Mouse (Mus musculus): ENCODE results near the gene Dmbt1. TPM values are rescaled to one million over a fixed set of nuclear protein-coding genes. Genes with fewer than 3 reads are reported as not detected.
A peak's percentile ranks its signal among the peaks of the same experiment; 100 is the strongest.
"Not testable (repeated sequence)": the region's sequence is repeated elsewhere in the genome, so short reads cannot be mapped to it uniquely, and the experiment has no call there.

Dmbt1 gene
- polyA plus RNA-seq, 1 experiment from 2014 or later = not detected

- H3K9me3 ChIP-seq (replicated peaks) = no peaks in the 10 kb centered on the region
Observed at GRCm38 (mm10) chr7:131062541-131062940, 30.7 kb downstream of the Dmbt1 start.

GRCm38 (mm10) chr7:131068191-131068590 lies 36.3 kb downstream of the Dmbt1 start:
- not testable (repeated sequence) for H3K27me3 ChIP-seq (ENCODE audit: low read depth, poor library complexity, severe bottlenecking); H3K9me3 ChIP-seq (replicated peaks); H3K4me1 ChIP-seq; H3K4me3 ChIP-seq; H3K36me3 ChIP-seq; H3K27ac ChIP-seq (replicated peaks)
- WGBS = 10% methylated on average over 1 of the region's 1 CpGs
- peak; percentile 12 for DNase-seq (ENCODE audit: low spot score)

More at GRCm38 (mm10) chr7:131062541-131062940, 30.7 kb downstream of the Dmbt1 start:
- H3K27me3 ChIP-seq (ENCODE audit: low read depth, poor library complexity, severe bottlenecking) = no peaks in the 10 kb centered on the region
- no peaks in the 10 kb centered on the region for H3K4me1 ChIP-seq
- H3K4me3 ChIP-seq = no peak overlapping the region
- no peaks in the 10 kb centered on the region for H3K36me3 ChIP-seq
- DNase-seq (ENCODE audit: low spot score) = no peak
- WGBS = 83% methylated on average over 2 of the region's 2 CpGs
- no peak overlapping the region for H3K27ac ChIP-seq (replicated peaks)

DNA sequence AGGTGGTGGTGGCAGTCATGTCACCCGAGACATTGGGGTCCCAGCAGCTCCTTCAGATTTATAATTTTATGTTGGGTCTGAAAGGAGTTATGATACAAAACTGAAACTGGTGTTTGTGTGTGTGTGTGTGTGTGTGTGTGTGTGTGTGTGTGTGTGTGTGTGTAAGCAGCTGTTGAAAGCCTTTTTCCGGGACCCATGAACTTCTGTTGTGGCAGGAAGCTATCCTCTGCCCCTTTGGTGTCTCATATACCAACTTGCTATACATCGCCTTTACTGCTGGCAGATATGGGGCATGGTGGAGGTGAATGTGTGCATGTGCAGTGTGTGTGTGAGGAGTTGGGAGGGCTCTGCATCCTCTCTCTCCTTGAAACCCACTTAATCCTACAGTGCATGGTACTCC lies 41.6 kb downstream of the Dmbt1 start:
- not testable (repeated sequence) for H3K27ac ChIP-seq (replicated peaks); H3K36me3 ChIP-seq; DNase-seq (ENCODE audit: low spot score); H3K27me3 ChIP-seq (ENCODE audit: low read depth, poor library complexity, severe bottlenecking); H3K4me1 ChIP-seq; H3K9me3 ChIP-seq (replicated peaks); H3K4me3 ChIP-seq
- WGBS = 91% methylated on average over 3 of the region's 3 CpGs

GRCm38 (mm10) chr7:131074098-131074497 lies 42.2 kb downstream of the Dmbt1 start:
- not testable (repeated sequence) for H3K4me1 ChIP-seq; H3K36me3 ChIP-seq; H3K9me3 ChIP-seq (replicated peaks); H3K4me3 ChIP-seq; H3K27ac ChIP-seq (replicated peaks); H3K27me3 ChIP-seq (ENCODE audit: low read depth, poor library complexity, severe bottlenecking); DNase-seq (ENCODE audit: low spot score)
- 84% methylated on average over 6 of the region's 6 CpGs for WGBS

DNA sequence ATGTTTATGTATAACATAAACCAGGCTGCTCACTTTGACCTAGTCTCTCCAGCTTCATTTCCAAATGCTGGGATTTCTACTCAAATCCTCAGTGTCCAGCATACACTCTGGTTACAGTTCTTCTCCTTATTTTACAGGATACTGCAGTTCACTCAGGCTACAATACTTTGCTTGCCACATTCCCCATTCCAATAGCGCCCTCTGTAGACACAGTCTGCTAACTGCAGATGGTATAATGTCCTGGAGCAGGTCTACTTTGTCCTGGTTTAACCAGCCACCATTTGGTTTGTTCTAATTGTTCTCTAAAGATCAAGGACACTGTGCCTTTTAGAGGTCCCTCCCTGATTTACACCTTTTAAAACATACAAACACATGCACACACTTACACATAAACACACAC lies 44.1 kb downstream of the Dmbt1 start:
- peak; percentile 13 for DNase-seq (ENCODE audit: low spot score)
- 3% methylated on average over 1 of the region's 1 CpGs for WGBS

DNA sequence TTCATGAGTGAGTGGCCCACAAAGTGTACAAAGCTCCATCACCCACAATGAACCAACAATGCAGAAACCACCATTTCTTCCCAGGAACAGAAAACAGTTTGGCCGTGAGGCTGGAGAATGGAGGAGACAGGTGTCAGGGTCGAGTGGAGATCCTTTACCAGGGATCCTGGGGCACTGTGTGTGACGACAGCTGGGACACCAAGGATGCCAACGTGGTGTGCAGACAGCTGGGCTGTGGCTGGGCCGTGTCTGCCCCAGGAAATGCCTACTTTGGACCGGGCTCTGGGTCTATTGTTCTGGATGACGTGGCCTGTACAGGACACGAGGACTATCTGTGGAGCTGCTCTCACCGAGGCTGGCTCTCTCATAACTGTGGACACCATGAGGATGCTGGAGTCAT lies 50.5 kb downstream of the Dmbt1 start:
- H3K4me3 ChIP-seq; H3K27me3 ChIP-seq (ENCODE audit: low read depth, poor library complexity, severe bottlenecking); H3K27ac ChIP-seq (replicated peaks); H3K9me3 ChIP-seq (replicated peaks); H3K36me3 ChIP-seq; DNase-seq (ENCODE audit: low spot score); H3K4me1 ChIP-seq: not testable (repeated sequence)
- 85% methylated on average over 9 of the region's 9 CpGs for WGBS

More for the DNA sequence above, 44.1 kb downstream of the Dmbt1 start:
- Histone ChIP-seq H3K4me1 (no peaks in the 10 kb centered on the region), H3K4me3 (no peak overlapping the region), H3K36me3 (no peaks in the 10 kb centered on the region), H3K27ac (replicated peaks) (no peak overlapping the region), H3K27me3 (ENCODE audit: low read depth, poor library complexity, severe bottlenecking) (no peaks in the 10 kb centered on the region), H3K9me3 (replicated peaks) (no peaks in the 10 kb centered on the region)

DNA sequence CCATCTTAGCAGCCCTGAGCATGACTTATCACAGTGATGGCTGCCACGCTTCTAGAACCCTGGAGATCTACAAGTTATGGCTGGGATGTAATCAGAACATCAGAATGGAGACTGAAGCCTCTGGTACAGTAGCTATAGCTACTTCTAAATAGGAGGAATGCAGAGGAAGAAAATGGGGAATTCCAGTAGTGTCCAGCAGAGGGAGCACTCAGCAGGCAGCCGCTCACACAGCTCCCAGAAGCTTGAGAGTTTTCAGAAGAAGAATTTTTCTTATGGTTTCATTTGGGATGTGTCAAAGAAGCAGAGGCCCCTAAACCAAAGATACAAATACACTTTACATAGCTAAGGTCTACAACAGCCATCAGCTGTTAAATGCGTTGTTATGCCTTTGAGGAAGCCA lies 80.6 kb downstream of the Dmbt1 start:
- WGBS = 38% methylated on average over 3 of the region's 3 CpGs
- no peaks in the 10 kb centered on the region for H3K36me3 ChIP-seq
- H3K27ac ChIP-seq (replicated peaks) = no peak overlapping the region
- peak; percentile 52 for DNase-seq (ENCODE audit: low spot score)
- H3K4me1 ChIP-seq = no peaks in the 10 kb centered on the region
- no peaks in the 10 kb centered on the region for H3K27me3 ChIP-seq (ENCODE audit: low read depth, poor library complexity, severe bottlenecking)
- no peak overlapping the region for H3K4me3 ChIP-seq
- no peaks in the 10 kb centered on the region for H3K9me3 ChIP-seq (replicated peaks)

GRCm38 (mm10) chr7:131113676-131114075 lies 81.8 kb downstream of the Dmbt1 start:
- no peak overlapping the region for H3K27ac ChIP-seq (replicated peaks)
- no peaks in the 10 kb centered on the region for H3K36me3 ChIP-seq
- WGBS = 81% methylated on average over 6 of the region's 6 CpGs
- H3K4me1 ChIP-seq = no peaks in the 10 kb centered on the region
- no peak overlapping the region for H3K4me3 ChIP-seq
- DNase-seq (ENCODE audit: low spot score) = no peak
- H3K9me3 ChIP-seq (replicated peaks) = no peaks in the 10 kb centered on the region
- H3K27me3 ChIP-seq (ENCODE audit: low read depth, poor library complexity, severe bottlenecking) = no peaks in the 10 kb centered on the region

DNA sequence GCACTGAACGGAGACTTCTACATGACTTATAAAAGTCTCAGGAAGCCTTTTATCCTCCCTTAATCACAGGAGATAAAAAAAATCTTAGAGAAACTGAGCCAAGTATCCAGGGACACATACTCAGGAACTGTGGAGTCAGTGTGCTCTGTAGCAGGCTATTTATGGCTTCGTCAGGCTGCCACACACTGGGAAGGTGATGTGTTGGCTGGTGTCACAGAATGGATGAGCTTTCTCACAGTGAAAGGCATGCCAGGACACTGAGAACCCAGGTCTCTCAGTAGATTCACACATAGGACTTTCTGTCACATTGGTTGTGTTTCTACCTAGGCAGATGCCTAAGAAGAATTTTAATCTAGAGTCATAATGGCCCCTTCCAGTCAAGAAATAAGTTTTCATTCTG lies 82.6 kb downstream of the Dmbt1 start:
- DNase-seq (ENCODE audit: low spot score) = no peak
- H3K27me3 ChIP-seq (ENCODE audit: low read depth, poor library complexity, severe bottlenecking) = no peaks in the 10 kb centered on the region
- no peaks in the 10 kb centered on the region for H3K9me3 ChIP-seq (replicated peaks)
- no peaks in the 10 kb centered on the region for H3K36me3 ChIP-seq
- no peaks in the 10 kb centered on the region for H3K4me1 ChIP-seq
- no peak overlapping the region for H3K4me3 ChIP-seq
- H3K27ac ChIP-seq (replicated peaks) = no peak overlapping the region
- 89% methylated on average over 2 of the region's 2 CpGs for WGBS

DNA sequence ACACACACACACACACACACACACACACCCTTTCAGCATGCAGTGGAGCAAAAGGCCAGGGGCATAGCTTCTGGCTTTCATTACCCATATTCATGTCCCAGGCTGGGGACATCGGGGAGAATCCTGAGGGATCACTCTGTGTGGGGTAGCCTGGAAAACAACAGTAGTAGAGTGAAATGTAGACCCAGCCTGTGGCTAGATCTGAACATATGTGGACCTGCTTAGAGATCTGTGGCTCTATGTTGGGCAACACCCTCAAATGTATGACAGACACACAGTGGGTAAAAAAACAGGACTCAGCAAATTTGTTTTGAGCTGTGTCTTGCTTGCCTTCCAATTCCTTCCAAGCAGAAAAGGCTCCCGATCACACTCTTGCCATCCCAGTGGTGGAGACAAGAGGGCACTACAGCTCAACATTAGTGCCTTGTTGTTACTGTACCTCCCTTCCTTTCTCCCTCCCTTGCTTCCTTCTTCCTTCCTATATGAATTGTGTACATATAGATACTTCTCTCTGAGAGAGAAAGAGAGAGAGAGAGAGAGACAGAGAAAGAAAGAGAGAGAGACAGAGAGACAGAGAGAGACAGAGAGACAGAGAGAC lies 90.5 kb downstream of the Dmbt1 start:
- Histone ChIP-seq H3K36me3 (no peaks in the 10 kb centered on the region), H3K27me3 (ENCODE audit: low read depth, poor library complexity, severe bottlenecking) (no peaks in the 10 kb centered on the region), H3K4me3 (no peak overlapping the region), H3K27ac (replicated peaks) (no peak overlapping the region), H3K4me1 (no peaks in the 10 kb centered on the region), H3K9me3 (replicated peaks) (no peaks in the 10 kb centered on the region; the same call in 1 of the 2 replicates)
- 90% methylated on average over 2 of the region's 2 CpGs for WGBS
- DNase-seq (ENCODE audit: low spot score) = no peak

DNA sequence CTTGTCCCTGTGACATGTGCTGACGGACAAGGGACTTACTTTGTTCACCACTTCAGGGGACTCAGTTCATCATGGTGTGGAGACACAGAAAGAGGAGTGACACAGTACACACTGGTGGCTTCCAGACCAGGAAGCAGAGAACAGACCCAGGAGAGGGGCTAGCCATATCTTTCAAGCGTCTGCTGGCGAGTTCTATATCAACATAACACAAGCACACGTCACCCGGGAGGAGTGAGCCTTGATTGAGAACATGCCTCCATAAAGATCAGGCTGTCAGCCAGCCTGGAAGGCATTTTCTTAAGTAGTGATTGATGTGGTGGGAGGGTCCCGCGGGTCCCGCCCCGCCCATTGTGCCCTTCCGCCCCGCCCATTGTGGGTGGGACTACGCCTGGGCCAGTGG lies 98.2 kb downstream of the Dmbt1 start:
- H3K4me3 ChIP-seq = no peak overlapping the region
- DNase-seq (ENCODE audit: low spot score) = no peak
- no peaks in the 10 kb centered on the region for H3K9me3 ChIP-seq (replicated peaks)
- H3K27ac ChIP-seq (replicated peaks) = no peak overlapping the region
- H3K4me1 ChIP-seq = no peaks in the 10 kb centered on the region
- no peaks in the 10 kb centered on the region for H3K36me3 ChIP-seq
- no peaks in the 10 kb centered on the region for H3K27me3 ChIP-seq (ENCODE audit: low read depth, poor library complexity, severe bottlenecking)
- 82% methylated on average over 12 of the region's 12 CpGs for WGBS

GRCm38 (mm10) chr7:131133181-131133580 lies 101.3 kb downstream of the Dmbt1 start:
- DNase-seq (ENCODE audit: low spot score) = no peak
- Histone ChIP-seq H3K27me3 (ENCODE audit: low read depth, poor library complexity, severe bottlenecking) (no peaks in the 10 kb centered on the region), H3K9me3 (replicated peaks) (no peaks in the 10 kb centered on the region), H3K4me3 (no peak overlapping the region), H3K27ac (replicated peaks) (no peak overlapping the region), H3K4me1 (no peaks in the 10 kb centered on the region), H3K36me3 (no peaks in the 10 kb centered on the region)
- 76% methylated on average over 3 of the region's 3 CpGs for WGBS

DNA sequence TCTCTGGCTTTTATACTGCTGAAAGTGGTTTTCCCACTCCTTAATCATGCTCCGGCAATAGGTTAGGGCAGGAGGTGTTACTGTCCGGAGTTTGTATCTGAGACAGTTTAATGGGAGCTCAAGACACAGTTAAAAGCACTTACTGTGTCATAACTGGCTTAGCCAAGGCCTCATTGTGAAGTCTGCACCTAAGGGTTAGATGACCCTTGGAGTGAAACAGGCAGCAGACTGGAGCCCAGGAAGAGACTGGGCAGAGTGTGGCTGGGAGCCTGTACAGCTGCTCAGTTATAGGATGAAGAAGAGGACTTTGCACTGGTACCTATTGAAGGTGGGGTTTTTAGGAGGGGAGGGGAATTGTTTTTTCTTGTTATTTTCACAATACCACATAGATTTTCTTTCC lies 114.4 kb downstream of the Dmbt1 start, which contains the start of gene 4933402N03Rik:
Gene 4933402N03Rik, minus strand, starts transcription at position 101 of the 400 bp plus-strand sequence.
- Histone ChIP-seq H3K4me1 (no peaks in the 10 kb centered on the region), H3K9me3 (replicated peaks) (no peaks in the 10 kb centered on the region), H3K36me3 (no peaks in the 10 kb centered on the region), H3K4me3 (no peak within 1 kb of the TSS), H3K27ac (replicated peaks) (no peak within 1 kb of the TSS), H3K27me3 (ENCODE audit: low read depth, poor library complexity, severe bottlenecking) (no peaks in the 10 kb centered on the region)
- no peak for DNase-seq (ENCODE audit: low spot score)
- WGBS = 88% methylated on average over 2 of the region's 2 CpGs

DNA sequence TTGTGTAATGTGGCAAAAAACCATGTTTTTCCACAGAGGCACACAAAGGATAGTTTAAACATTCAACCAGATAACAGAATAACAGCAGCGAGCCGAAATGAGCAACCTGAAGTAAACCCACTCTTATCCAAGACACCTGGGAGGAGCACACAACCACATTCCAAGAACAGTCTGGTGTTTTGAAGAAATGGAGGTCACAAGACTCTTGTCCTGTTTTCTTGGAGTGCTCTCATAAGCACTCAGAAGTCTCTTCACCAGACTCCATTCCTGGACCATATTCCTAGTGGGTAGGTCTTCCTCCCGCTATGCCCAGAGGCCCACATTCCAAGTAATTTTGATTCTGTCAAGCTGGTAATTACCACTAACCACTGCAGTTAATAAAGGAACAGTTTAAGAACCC lies 118.3 kb downstream of the Dmbt1 start:
- no peak overlapping the region for H3K4me3 ChIP-seq
- no peaks in the 10 kb centered on the region for H3K9me3 ChIP-seq (replicated peaks)
- 89% methylated on average over 3 of the region's 3 CpGs for WGBS
- no peaks in the 10 kb centered on the region for H3K36me3 ChIP-seq
- no peaks in the 10 kb centered on the region for H3K27me3 ChIP-seq (ENCODE audit: low read depth, poor library complexity, severe bottlenecking)
- H3K27ac ChIP-seq (replicated peaks) = no peak overlapping the region
- no peaks in the 10 kb centered on the region for H3K4me1 ChIP-seq
- no peak for DNase-seq (ENCODE audit: low spot score)

Data from midbrain, embryonic 10.5 days (tissue).